Mouse (Mus musculus): ENCODE results near the gene Pigr.

GRCm38 (mm10) chr1:130841621-130842020 lies 15.1 kb downstream of the Pigr start:
- TF ChIP-seq POLR2A (IDR thresholded peaks at IDR 0.05; ENCODE audit: insufficient read depth, low read length) (no peak), EP300 (IDR thresholded peaks at IDR 0.05; ENCODE audit: insufficient read depth, low read depth, low read length) (no peak), CTCF (IDR thresholded peaks at IDR 0.05; ENCODE audit: low read depth, low read length) (no peak)

Measured in ES-Bruce4 (cell line).